Mouse (Mus musculus) cortical plate, adult 2 months (tissue): ENCODE data around the gene Dis3l.

ENCODE experiments used
- CTCF ChIP-seq: fragments of 200-500 bp; IDR thresholded peaks from 2 replicates; pipeline ENCODE4 v1.5.1; 2011; ENCODE audit warnings: mild to moderate bottlenecking, control low read depth, low read length; ENCODE audit not compliant: insufficient read depth; ENCODE audit errors: extremely low read depth
- POLR2A ChIP-seq: fragments of 200-500 bp; IDR thresholded peaks from 2 replicates; pipeline ENCODE4 v1.6.1; 2011; ENCODE audit warnings: mild to moderate bottlenecking, low read length, control low read depth; ENCODE audit not compliant: insufficient read depth; ENCODE audit errors: extremely low read depth

DNA sequence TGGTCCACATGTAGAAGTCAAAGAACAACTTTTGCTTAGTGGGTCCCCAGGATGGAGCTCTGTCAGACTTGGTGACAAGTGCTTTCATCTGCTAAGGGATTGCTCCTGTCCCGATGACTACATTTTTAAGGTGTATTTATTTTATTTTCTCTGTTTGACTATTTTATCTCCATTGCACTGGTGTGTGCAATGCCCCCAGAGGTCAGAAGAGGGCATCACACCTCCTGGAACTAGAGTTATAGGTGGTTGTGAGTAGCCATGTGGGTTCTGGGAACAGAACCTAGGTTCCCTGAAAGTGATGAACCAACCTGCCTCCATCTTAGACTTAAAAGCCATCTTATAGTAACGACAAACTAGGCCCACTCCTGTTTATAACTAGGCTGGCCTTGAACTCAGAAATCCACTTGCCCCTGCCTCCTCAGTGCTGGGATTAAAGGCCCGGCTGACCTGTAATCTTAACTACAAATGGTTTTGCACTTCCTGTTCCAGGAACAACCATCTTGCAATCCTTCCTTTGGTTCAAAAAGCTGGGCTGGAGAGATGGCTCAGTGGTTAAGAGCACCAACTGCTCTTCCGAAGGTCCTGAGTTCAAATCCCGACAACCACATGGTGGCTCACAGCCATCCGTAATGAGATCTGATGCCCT lies 62.3 kb downstream of the Dis3l start:
- TF ChIP-seq CTCF = no peak
- TF ChIP-seq POLR2A = no peak
